Mouse (Mus musculus) embryo, embryonic 11 days (tissue): Measurements from ENCODE around the gene Dio1.

Source experiments
- DNase-seq: peaks from one replicate; pipeline ENCODE4 v3.0.0-alpha.2; 2015

The Dio1 gene

DNA sequence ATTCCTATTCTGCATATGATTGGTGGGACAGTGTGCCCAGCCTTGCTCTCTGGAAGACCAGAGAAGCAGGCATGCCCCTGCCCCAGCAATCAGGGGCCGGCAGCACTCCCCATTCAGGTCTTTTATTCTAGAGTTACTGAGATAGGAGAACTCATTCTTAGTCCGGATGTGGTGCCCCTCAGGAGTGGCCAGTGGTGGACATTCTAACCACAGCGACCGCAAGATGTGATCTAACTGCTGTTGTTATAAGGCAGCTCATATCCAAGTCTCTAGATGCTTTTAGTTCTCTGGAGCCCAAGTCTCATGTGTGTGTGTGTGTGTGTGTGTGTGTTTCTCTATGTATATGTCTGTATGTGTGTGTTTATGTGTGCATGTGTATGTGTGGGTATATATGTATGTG lies 6.6 kb downstream of the Dio1 start:
- DNase-seq, result no peak

DNA sequence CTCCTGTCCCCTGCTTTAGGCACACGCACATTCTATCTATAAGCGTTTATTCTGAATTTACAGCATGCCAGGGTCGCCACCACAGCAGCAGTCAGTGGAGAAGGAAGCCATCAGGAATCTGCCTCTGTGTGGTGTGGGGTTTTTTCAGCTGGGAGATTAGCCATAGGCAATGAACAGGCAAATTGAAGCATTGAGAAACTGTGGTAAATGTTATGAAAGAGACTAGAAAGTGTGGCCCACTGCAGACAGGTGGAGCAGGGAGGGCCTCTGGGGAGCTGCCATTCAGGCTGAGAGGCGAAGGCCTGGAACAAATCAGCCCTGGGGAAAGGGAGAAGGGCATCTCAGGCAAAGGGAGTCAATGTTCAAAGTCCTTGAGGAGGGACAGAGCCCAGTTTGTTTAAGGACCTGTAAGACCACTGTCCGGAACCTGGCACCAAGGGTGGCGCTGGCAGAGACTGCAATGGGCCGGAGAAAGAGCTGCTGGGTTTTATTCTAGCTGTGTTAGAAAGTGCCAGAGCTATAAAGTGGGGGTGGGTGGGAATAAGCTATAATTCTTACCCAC lies 7.1 kb downstream of the Dio1 start:
- no peak for DNase-seq

DNA sequence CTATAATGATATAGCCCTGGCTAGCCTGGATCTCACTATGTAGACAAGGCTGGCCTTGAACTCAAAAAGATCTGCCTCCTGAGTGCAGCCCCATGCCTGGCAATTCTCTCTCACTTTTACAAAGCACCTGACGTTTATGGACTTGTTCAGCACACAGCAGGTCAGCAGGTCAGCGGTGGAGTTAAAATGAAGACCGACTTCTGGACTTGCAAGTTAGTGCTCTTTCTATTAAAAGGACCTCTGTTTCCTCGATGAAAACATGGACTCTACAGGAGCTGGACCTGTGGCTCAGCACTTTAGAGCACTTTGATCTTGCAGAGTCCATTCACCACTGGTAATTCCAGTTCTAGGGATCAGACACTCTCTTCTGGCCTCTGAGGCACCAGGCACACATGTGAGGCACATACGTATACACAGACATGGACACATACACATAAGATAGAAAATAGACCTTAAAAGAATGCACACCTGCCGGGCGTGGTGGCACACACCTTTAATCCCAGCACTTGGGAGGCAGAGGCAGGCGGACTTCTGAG lies 8.8 kb downstream of the Dio1 start:
- DNase-seq, result no peak

DNA sequence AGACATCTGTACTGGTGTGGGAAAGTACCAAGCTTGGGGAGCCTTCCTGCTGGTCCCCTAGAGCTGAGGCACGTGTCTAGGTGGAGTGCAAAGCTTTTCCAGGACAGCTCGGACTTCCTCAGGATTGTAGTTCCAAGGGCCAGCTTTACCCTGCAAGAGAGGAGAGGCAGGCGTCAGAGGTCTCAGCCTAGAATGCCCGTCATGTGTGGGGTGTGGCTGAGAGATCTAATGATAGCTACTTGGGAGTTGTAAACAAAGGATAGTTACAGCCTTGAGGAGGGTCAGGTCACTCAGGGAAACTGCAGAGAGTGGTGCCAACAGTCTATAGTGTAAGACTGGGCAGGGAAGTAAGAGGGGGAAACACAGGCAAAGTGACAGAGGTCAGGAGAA lies 14.7 kb downstream of the Dio1 start:
- DNase-seq, result no peak

DNA sequence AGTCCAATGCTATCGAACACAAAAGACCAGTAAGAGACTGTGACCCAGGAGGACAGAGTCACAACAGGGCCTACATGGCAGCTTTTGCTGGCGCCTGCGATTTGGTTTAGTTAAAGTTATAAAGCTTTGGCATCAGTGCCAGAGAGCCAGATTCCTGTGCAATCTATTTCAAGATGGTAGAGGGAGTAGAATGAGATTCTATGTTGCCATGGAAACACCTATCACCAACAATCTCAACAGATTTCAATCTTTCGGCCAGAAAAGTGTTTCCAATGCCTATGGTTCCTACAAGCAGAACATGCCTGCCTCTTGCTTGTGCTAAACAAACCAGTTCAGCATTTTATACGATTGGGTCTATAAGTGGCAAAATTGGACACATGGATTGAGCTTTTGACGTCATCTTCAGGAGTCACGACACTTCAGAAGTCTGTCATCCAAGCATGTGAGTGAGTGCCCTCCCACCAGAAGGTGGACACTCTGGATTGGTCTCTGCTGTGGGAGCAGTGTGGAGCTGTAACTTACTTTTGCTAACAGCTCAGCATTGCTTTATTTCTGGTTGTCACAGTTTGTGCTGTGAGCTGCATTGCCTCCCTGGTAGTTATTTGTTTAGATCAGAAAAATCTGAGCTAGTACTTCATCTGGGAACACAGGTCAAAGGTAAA lies 15.2 kb downstream of the Dio1 start:
- no peak for DNase-seq

DNA sequence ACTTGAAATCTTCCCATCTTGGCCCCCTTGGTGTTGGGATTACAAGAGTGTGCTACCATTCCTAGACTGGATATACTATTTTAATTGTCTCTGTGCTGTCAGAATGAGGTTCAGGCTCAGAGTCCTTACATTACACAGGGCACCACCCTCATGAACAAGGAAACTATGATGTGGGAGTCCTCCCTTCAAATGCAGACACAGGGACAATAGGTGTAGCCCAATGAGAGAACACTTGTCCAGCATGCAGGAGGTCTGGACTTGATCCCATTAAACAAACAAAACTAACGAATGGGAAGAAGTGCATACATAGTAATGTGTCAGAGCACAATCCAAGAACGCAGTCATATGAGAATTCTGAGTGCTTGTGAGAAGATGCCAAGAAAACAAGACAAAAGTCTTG lies 19.5 kb downstream of the Dio1 start:
- DNase-seq, result no peak

DNA sequence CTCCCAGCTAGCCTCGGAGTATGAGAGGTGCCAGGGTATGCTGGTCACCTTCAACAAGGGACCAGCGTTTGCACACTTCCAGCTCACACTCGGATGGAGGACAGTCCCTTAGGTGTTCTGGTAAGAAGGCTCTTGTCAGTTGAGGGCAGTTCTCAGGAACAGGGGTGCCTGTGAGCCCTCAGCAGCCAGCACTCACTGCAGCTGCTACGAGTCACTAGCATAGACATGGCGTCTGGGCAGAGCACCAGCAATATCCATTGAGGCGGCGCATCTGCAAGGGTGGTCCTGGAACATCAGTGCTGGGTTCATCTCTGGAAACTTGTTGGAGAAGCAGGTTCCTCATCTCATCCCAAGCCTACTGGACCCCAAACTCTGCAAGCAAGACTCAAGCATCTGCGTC lies 20.6 kb downstream of the Dio1 start:
- no peak for DNase-seq

DNA sequence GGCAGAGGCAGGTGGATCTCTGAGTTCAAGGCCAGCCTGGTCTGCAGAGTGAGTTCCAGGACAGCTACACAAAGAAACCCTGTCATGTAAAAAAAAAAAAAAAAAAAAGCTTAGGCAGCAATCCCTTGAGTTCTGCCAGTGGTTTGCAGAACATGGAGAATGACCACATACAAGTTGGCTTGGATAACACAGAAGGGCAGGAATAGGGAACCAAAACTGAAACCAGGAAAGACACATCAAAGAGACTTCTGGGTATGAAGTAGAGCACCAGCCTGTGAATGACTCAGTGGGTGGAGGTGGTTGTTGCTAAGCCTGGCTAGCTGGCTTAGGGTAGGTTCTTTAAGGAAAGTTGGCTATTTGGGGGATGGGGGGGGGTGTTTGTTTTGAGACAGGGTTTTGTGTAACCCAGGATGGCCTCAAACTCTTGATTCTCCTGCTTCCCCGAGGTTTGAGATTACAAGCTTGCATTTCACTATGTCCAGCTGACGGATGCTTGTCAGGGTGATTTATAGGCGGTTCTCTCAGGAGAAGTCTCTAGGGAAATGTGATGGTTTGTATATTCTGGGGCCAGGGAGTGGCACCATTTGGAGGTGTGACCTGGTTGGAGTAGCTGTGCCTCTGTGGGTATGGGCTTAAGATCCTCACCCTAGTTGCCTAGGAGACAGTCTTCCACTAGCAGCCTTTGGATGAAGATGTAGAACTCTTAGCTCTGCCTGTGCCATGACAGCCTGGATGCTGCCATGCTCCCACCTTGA lies 21.3 kb downstream of the Dio1 start:
- DNase-seq, result no peak

DNA sequence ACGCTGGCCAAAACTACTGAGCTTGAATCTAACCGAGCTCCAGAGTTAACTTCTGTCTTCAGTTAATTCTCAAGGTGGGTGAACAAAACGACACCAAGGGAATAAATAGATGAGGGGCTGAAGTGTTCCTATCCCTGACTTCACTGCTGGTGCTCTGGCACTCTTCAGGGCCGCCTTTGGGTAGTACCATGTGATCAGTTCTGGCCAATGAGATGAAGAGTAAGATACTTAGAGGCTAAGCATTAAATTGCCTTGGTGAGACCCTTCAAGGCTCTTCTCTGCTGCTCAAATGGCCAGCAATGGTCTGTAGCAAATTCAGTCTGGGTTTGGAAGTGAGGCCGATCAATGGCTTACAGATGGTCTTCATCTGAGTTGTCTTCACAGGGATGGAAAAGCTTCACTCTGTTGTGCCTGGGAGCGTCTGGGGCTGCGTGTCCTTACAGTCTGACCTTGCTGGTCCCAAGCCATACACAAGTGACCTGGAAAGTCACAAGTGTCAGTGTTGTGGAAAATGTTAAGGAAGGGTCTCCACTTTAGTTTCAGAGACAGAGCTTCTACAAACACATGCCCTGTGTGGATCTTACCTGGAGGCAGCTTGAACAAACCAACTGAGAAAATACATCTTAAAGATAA lies 26.0 kb downstream of the Dio1 start:
- no peak for DNase-seq

DNA sequence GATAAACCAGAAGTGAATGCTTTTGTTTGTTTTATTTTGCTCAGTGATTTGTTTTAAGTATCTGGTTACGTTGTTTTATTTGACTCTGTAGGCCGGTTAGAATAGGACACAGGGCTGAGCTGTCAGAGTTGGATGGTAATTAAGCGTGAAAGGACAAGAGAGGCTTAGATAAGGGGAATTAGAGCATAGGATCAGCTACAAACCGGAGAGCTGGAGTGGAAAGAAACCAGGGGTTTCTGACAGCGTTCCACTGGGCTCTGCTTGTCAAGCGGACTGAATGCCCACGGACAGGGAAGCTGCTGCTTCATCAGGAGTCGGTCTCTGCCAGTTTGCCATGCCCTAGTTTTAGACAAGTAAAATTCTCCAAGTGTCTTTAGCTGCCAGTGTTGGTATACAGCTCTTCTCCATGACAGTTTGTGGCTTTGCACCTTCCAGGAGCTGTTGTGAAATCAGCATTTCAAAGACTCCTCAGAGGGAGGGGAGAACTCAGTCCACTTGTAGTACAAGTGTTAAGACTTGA lies 28.7 kb downstream of the Dio1 start:
- peak; percentile 23 for DNase-seq

DNA sequence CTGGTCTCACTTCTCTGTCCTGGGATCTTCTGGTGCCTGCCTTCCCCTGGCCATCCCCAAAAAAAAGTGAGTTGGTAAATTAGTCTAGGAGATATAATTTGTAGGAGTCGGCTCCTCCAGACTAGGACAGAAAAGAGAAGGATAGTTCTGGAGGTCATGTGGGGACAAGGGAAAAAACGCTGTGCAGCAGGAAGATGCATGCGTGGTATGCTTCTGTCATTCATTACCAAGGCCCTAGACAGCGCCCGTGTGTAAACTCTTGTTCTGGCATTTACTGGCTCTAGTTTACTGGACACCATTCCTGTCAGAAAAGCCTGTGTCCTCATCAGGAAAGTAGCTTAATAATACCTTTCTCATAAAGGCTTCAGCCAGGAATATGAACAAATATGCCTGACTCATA lies 32.5 kb downstream of the Dio1 start:
- no peak for DNase-seq

DNA sequence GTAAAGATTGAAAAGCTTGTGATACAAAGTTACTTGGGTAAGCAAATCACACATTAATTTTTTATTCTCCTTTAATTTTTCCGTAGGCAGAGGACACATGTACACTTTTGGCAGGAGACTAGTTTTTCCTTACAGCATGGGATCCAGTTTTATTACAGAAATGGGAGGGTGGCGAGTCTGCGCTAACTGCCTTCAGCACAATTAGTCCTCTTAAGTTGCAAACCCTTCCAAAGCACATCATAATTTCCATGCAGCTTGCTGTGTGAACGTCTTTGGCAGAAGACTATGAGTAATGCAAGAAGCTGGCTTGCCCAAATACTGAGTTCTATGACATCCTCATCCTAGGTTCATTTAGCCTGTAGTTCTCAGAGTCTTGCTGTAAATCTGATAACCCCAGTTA lies 33.3 kb downstream of the Dio1 start:
- DNase-seq, result no peak

DNA sequence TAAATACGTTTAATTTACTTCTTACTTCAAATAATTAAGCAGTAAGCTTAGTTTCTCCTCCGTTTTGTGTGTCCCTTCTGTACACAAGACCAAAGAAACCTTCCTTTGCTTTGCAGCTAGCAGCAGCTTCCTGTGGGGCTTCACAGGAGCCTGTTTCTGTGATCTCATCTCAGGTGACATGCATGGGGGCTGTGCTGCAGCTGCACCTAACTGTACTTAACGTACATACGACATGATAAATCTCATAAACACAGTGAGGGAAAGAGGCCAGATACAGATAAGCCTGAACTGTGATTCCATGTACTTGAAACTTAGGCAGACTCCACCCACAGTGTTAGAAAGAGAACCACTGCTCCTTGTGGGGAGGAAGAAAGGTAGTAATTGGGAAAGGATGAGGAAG lies 47.0 kb downstream of the Dio1 start:
- DNase-seq, result no peak

DNA sequence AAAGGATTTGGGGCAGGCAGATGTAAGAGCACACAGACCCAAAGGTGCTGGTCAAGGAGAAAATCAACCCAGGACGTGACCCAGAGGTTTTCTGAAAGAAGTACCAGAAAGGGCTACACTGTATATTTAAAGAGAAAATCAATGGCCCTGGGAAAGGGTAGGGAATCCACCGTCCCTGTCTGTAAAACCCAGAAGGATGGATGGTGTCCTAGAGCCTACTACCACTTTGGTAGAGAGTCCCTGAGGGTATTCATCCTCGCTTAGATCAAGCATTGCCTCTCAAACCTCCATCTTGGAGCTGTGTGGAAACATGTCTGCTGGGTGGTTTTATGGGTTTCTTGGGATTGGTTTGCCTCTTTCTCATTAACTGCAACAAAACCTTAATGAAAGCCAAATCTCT lies 52.6 kb downstream of the Dio1 start:
- peak; percentile 27 for DNase-seq

DNA sequence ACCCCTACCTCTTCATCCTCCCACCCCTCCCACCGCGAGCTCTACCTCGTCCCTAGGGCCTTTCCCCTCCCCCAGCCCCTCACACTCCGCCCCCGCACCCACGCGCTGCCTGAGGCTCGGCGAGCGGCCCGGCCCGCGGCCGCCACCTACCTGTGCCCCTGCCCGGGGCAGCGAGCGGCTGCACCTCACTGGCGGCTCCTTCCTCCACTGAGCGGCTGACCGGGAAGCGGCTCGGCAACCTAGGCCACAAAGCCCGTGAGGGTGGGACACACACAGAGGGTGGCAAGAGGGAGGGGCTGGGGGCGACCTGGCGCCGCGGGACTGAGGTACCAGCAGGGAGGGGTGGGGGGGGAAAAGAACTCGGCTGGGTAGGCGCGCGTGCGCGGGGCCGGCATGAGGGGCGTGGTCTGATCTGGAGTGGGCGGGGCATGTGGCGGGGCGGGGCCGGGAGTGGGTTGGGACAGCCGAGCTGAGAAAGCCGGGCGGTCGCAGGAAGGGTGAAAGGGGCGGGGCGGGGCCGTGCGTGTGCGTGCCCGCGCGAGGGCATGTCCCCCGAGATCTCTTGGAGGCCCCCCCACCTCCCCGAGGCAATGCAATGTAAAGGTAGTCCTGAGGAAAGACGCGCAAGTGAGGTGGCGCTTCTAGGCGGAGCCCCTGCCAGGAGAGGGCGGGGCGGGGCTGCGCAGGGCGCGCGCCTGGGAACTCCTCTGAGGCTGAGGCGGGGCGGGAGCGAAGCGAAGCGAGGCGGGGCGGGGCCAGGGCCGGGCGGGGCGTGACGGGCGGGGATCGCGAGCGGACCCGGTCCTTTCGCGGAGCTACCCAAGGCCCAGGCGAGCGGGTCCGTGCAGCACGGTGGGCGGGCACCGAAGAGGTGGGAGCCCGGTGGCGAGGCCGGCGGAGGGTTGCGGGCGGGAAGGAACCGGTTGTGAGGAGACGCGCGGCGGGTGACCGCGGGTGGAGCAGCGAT lies 53.6 kb downstream of the Dio1 start, which contains the start of the genes Lrrc42 and Hspb11:
Gene Lrrc42, minus strand, starts transcription at position 408 of the 967 bp plus-strand sequence.
Gene Hspb11, plus strand, starts transcription at position 469 of the 967 bp plus-strand sequence.
- peak; percentile 97 for DNase-seq

DNA sequence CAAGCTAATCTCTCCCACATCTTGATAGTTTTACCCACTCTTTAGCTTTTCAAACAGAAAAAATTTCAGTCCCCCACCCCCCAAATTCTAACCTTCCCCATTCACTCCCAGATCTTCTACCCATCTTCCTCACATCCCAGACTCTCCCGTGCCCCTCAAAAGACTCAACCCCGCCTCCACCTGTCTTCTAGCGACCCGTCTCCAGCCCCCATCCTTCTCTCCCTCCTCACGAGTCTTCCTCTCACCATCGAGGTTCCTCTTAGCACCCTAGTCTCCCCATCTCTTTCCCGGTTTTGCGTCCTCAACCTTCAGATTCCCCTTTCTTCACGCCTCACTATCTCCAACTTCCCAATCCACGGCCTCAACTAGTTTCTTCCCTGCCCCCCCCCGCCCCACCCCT lies 54.4 kb downstream of the Dio1 start:
- DNase-seq, result peak; percentile 16

DNA sequence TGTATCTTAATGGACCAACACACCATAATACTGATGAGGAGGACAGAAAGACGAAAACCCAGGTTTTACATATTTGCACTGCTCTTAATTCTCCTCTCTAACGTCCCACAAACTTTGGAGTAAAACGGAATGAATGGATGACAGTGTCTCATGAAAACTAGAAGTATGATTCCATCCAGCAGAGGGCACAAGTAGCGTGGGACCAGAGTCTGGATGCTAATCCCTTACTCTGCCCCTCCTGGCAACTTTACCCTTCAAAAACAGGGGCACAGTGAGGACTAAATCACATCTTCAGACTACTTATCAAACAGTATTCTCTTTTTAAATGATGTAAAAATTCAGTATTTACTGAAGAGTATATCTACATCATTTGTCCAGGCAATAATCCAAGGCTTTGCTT lies 56.5 kb downstream of the Dio1 start:
- DNase-seq, result peak; percentile 76

DNA sequence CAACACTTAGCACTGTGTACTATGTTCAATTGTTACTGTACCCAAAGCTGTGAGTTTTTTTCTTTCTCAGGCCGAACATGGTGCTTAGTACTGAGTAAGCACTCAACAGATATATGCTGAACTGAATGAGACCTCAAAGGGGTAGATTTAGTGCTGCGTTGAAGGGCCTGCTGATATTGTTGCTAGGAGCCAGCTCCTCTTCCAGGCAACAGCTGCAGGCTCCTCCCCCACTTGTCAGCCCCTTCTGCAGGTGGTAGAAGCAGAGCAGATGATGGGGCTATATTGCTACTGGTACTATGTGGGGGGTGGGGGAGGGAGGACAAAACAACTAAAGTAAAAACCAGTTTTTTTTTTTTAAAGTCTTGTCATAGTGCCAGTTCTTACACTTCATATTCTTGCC lies 57.5 kb downstream of the Dio1 start:
- DNase-seq, result peak; percentile 12

DNA sequence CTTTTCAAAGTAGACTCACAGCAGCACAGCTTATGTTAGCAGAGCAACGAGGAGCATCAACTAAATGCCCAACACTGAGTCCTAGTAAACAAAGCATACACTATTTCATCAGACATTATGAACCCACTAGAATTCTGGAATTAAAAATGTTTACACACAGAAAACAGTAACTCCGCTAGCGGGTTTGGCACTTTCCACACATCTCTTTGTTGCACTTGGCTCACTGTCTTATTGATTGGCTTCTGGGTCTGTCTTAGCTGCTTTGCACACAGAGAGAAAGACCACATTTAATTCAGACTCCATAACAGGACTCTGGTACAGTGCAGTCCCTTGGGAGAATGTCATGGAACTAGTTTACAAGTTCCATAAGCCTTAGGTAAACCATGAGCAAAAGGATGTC lies 58.9 kb downstream of the Dio1 start:
- DNase-seq, result no peak

DNA sequence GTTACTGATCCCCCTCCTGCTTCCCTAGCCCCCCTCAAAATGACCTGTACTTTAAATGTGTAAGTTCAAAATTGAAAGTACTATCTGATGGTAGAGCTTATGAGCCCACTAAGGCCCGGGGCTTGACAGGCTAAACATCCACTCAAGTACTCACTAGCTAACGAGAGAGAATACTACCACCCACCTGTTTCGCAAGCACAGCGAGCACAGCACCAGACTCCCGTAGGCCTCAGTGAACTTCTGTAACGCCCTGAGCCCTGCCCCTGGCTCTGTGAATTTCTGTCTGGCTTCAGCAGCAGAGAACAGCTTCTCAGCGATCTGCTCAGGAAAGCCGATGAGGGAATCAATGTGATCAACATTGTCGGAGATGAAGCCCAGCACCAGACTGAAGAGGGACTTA lies 59.9 kb downstream of the Dio1 start:
- DNase-seq, result no peak

DNA sequence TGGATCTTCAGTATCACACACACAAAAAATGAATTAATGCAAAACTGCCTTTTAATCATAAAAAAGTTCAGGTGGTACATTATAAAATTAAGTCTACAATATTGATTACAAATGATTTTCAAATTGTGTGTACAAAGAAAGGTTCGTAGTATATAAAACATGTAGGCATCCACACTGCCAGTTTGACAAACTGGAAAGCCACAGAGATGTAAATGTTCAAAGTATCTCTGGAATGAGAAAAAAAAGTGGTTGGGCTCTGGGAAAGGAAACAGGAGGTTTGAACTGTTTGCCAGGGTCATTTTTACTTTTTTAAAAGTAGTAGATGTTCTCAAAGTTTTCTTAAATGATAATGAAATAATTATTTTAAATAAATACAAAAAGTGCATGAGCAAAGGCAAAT lies 60.9 kb downstream of the Dio1 start:
- no peak for DNase-seq

DNA sequence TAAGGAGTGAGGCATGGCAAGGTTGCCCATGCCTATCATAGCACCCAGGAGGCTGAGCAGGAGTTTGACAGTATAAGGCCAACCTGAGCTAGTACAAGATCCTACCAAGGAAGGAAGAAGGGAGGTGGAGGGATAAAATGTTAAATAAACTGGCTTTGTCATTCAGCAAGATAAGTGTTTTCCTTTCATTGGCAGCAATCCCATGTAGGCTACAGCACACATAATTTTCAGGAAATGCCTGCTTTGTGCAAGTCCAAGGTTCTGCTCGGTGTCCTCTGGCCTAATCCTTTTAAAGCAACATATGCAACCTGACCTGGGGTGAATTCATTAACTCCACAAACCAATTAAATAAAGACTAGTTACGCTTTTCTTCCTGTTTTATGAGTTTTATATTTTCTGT lies 61.6 kb downstream of the Dio1 start:
- no peak for DNase-seq
